ENCODE assay signal across 9 mouse cellular contexts in genomic region chr1:84733799-84734198, GRCm38 (mm10). TPM values are rescaled to one million over a fixed set of nuclear protein-coding genes. Genes with fewer than 3 reads are reported as not detected.
A peak's percentile ranks its signal among the peaks of the same experiment; 100 is the strongest.
DNase-seq lines count a peak whose midpoint lies in the region; ATAC-seq and TF ChIP-seq lines count a peak whose summit lies in the region.
"Had no signal": no experiment of that assay in that cellular context is flagged by ENCODE, and none has a peak within 500 bp of the region (broad histone marks: within the 10 kb centered on the region; RNA-seq: fewer than 3 reads in every experiment).

No protein-coding gene starts in this region.

- no peak for TF ChIP-seq EP300 in liver, postnatal 0 days (IDR thresholded peaks at IDR 0.05; ENCODE audit: low read depth)

- H3K27ac ChIP-seq in forebrain, embryonic 13.5 days: no peak overlapping the region
- no peak overlapping the region for H3K27ac ChIP-seq in forebrain, embryonic 12.5 days
- H3K27ac ChIP-seq in liver, postnatal 0 days (ENCODE audit: low read depth): no peak overlapping the region

- TF ChIP-seq CTCF in liver, postnatal 0 days (IDR thresholded peaks at IDR 0.05; ENCODE audit: low read depth): peak; percentile 74

- no peak overlapping the region for H3K4me2 ChIP-seq in forebrain, embryonic 13.5 days
- H3K4me2 ChIP-seq in forebrain, embryonic 12.5 days: no peak overlapping the region
- no peak overlapping the region for H3K4me2 ChIP-seq in liver, postnatal 0 days (ENCODE audit: low read depth, low read length)

- H3K27me3 ChIP-seq in forebrain, embryonic 13.5 days: no peaks in the 10 kb centered on the region
- H3K27me3 ChIP-seq in forebrain, embryonic 12.5 days: no peaks in the 10 kb centered on the region
- H3K27me3 ChIP-seq in liver, postnatal 0 days (ENCODE audit: insufficient read depth, low read length): no peaks in the 10 kb centered on the region

- WGBS in forebrain, embryonic 13.5 days: 67% methylated on average over 3 of the region's 3 CpGs
- 70% methylated on average over 3 of the region's 3 CpGs for WGBS in forebrain, embryonic 12.5 days
- 62% methylated on average over 3 of the region's 3 CpGs for WGBS in liver, postnatal 0 days (ENCODE audit: insufficient replicate concordance)

- no peaks in the 10 kb centered on the region for H3K9me3 ChIP-seq in forebrain, embryonic 13.5 days (replicated peaks)
- no peaks in the 10 kb centered on the region for H3K9me3 ChIP-seq in forebrain, embryonic 12.5 days
- H3K9me3 ChIP-seq in liver, postnatal 0 days (ENCODE audit: low read length): no peaks in the 10 kb centered on the region

- no peak for DNase-seq in liver, postnatal 0 days
- DNase-seq in liver: no peak
- DNase-seq in c-Kit-positive CD71-negative TER-119-negative erythroid progenitor cells, embryonic 14.5 days (ENCODE audit: low read depth): peak; percentile 24
- DNase-seq in naive thymus-derived CD4-positive, alpha-beta T cell, adult 2 months (ENCODE audit: low read depth): peak; percentile 57
- no peak for DNase-seq in spleen, adult 12 weeks (ENCODE audit: low spot score)
- no peak for DNase-seq in urinary bladder, postnatal 36 days (ENCODE audit: low spot score in 2 of 2)

- peak; percentile 33; the same call in 1 of the 2 replicates for ATAC-seq in forebrain, embryonic 13.5 days
- no peak for ATAC-seq in forebrain, embryonic 12.5 days (ENCODE audit: low FRiP score)
- no peak for ATAC-seq in liver, postnatal 0 days

- H3K4me1 ChIP-seq in forebrain, embryonic 13.5 days: no peaks in the 10 kb centered on the region
- H3K4me1 ChIP-seq in forebrain, embryonic 12.5 days: no peaks in the 10 kb centered on the region
- no peaks in the 10 kb centered on the region for H3K4me1 ChIP-seq in liver, postnatal 0 days (ENCODE audit: insufficient read depth)

- H3K36me3 ChIP-seq in forebrain, embryonic 13.5 days (ENCODE audit: poor library complexity, severe bottlenecking): peaks cover 57% of the 10 kb centered on the region
- H3K36me3 ChIP-seq in forebrain, embryonic 12.5 days (replicated peaks): peaks cover 49% of the 10 kb centered on the region
- H3K36me3 ChIP-seq in liver, postnatal 0 days (replicated peaks; ENCODE audit: insufficient read depth, low read length): peaks cover 54% of the 10 kb centered on the region

- H3K4me3 ChIP-seq in forebrain, embryonic 13.5 days: no peak overlapping the region
- H3K4me3 ChIP-seq in forebrain, embryonic 12.5 days (replicated peaks): no peak overlapping the region
- H3K4me3 ChIP-seq in liver, postnatal 0 days (ENCODE audit: low read depth, low read length): no peak overlapping the region
- H3K4me3 ChIP-seq: erythroblast, embryonic 14.5 days had no signal

- no peak overlapping the region for H3K9ac ChIP-seq in forebrain, embryonic 13.5 days
- no peak overlapping the region for H3K9ac ChIP-seq in forebrain, embryonic 12.5 days
- no peak overlapping the region for H3K9ac ChIP-seq in liver, postnatal 0 days (replicated peaks)

RNA-seq across cellular contexts. Expression of gene Dner, which starts 37.8 kb away (rescaled TPM):
- polyA plus RNA-seq in forebrain, embryonic 13.5 days (2015; fragmentation: Nextera tagmentation; extraction: Ambion mirVana): 98.5 and 115 TPM in 2 replicates
- polyA plus RNA-seq in forebrain, embryonic 12.5 days (2016; fragmentation: Nextera tagmentation; extraction: Ambion mirVana): 69.3 and 73.7 TPM in 2 replicates
- polyA plus RNA-seq in liver, postnatal 0 days (2015; fragmentation: Nextera tagmentation; extraction: Ambion mirVana): not detected in 2 replicates
- polyA plus RNA-seq: erythroblast, embryonic 14.5 days had no signal

Comparison
In these comparisons a context has a peak if more than half of its experiments do, and no peak if none do; other contexts are left out.
1. DNase-seq: peak in c-Kit-positive CD71-negative TER-119-negative erythroid progenitor cells, embryonic 14.5 days (single experiment) and naive thymus-derived CD4-positive, alpha-beta T cell, adult 2 months (single experiment); none in liver, postnatal 0 days (single experiment), liver (single experiment), spleen, adult 12 weeks (single experiment) and urinary bladder, postnatal 36 days (0 of 2).
2. RNA of gene Dner, which starts 37.8 kb away (polyA plus RNA-seq): 98.5 to 115 TPM in forebrain, embryonic 13.5 days and 69.3 to 73.7 TPM in forebrain, embryonic 12.5 days; not detected in liver, postnatal 0 days; every median in the first group is over 10 times any median in the second.